Mouse (Mus musculus) naive thymus-derived CD4-positive, alpha-beta T cell, adult 2 months (primary cell): Measurements from ENCODE around the gene Dhtkd1.

ENCODE experiments used
- DNase-seq: peaks from one replicate; pipeline ENCODE4 v3.0.0-alpha.2; 2011; ENCODE audit warnings: low read depth

Gene Dhtkd1

GRCm38 (mm10) chr2:5930291-5931054 lies 12.1 kb downstream of the Dhtkd1 start:
- no peak for DNase-seq

- DNase-seq = no peak
These were observed 12.8 kb downstream of the Dhtkd1 start for GRCm38 (mm10) chr2:5929793-5930192.

GRCm38 (mm10) chr2:5927481-5927880 lies 15.1 kb downstream of the Dhtkd1 start:
- DNase-seq = no peak

GRCm38 (mm10) chr2:5923786-5924185 lies 18.8 kb downstream of the Dhtkd1 start:
- DNase-seq = no peak

- DNase-seq = no peak
These were observed 19.8 kb downstream of the Dhtkd1 start for GRCm38 (mm10) chr2:5922823-5923222.

GRCm38 (mm10) chr2:5911282-5911965 lies 31.2 kb downstream of the Dhtkd1 start:
- no peak for DNase-seq

GRCm38 (mm10) chr2:5906625-5907024 lies 36.0 kb downstream of the Dhtkd1 start:
- DNase-seq = peak; percentile 80

GRCm38 (mm10) chr2:5906092-5906491 lies 36.5 kb downstream of the Dhtkd1 start:
- DNase-seq = no peak

GRCm38 (mm10) chr2:5900145-5900544 lies 42.4 kb downstream of the Dhtkd1 start:
- peak; percentile 33 for DNase-seq

- peak; percentile 96 for DNase-seq
These were observed 47.6 kb downstream of the Dhtkd1 start, which contains the start of gene Sec61a2 for GRCm38 (mm10) chr2:5894843-5895570. Gene Sec61a2, minus strand, starts transcription at chr2:5895432.

- peak; percentile 19 for DNase-seq
These were observed 48.3 kb downstream of the Dhtkd1 start for GRCm38 (mm10) chr2:5894296-5894695.

- DNase-seq = no peak
These were observed 53.2 kb downstream of the Dhtkd1 start for GRCm38 (mm10) chr2:5889412-5889811.

GRCm38 (mm10) chr2:5888865-5889264 lies 53.7 kb downstream of the Dhtkd1 start:
- DNase-seq = no peak

GRCm38 (mm10) chr2:5877446-5877845 lies 65.1 kb downstream of the Dhtkd1 start:
- no peak for DNase-seq

GRCm38 (mm10) chr2:5869746-5870145 lies 72.8 kb downstream of the Dhtkd1 start:
- no peak for DNase-seq

GRCm38 (mm10) chr2:5867681-5868080 lies 74.9 kb downstream of the Dhtkd1 start:
- DNase-seq = no peak

GRCm38 (mm10) chr2:5862834-5863233 lies 79.8 kb downstream of the Dhtkd1 start, which contains the start of gene Gm13199:
Gene Gm13199, minus strand, starts transcription at chr2:5862934.
- no peak for DNase-seq

- DNase-seq = no peak
These were observed 90.7 kb downstream of the Dhtkd1 start for GRCm38 (mm10) chr2:5851866-5852265.

- no peak for DNase-seq
These were observed 91.5 kb downstream of the Dhtkd1 start for GRCm38 (mm10) chr2:5851116-5851515.
